Mouse (Mus musculus): ENCODE data around the gene Hoxd12. TPM values are rescaled to one million over a fixed set of nuclear protein-coding genes. Genes with fewer than 3 reads are reported as not detected.

Gene Hoxd12
- polyA plus RNA-seq, 1 experiment: not detected

DNA sequence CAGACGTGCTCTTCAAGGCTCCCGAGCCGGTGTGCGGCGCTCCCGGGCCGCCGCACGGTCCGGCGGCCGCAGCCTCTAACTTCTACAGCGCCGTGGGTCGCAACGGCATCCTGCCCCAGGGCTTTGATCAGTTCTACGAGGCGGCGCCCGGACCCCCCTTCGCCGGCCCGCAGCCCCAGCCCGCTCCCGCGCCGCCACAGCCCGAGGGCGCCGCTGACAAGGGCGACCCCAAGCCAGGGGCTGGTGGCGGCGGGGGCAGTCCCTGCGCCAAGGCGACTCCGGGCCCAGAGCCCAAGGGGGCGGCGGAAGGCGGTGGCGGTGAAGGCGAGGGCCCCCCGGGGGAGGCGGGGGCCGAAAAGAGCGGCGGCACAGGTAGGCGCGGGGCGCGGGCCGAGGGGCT is 8.0 kb downstream of the Hoxd12 start:
- TF ChIP-seq CTCF (conservative IDR thresholded peaks at IDR 0.05; ENCODE audit: insufficient read depth, insufficient read length, low read depth, low read length) (no peak), POLR2A (IDR thresholded peaks at IDR 0.05; ENCODE audit: low read depth, low read length) (no peak)
- Histone ChIP-seq H3K4me3 (ENCODE audit: insufficient read depth, low read depth, low read length) (peak overlapping the region; percentile 31), H3K27me3 (replicated peaks; ENCODE audit: control insufficient read depth, insufficient read depth, low read length) (peaks cover 10% of the 10 kb centered on the region), H3K27ac (ENCODE audit: insufficient read depth, low read depth, low read length) (no peak overlapping the region), H3K4me1 (ENCODE audit: control insufficient read depth, insufficient read depth, low read length) (no peaks in the 10 kb centered on the region), H3K36me3 (ENCODE audit: control insufficient read depth, insufficient read depth, low read length) (no peaks in the 10 kb centered on the region)
- DNase-seq: peak; percentile 12
- 4% methylated on average over 47 of the region's 51 CpGs for WGBS

GRCm38 (mm10) chr2:74683471-74683951 is 8.7 kb downstream of the Hoxd12 start:
- DNase-seq: no peak
- no peak for TF ChIP-seq POLR2A (IDR thresholded peaks at IDR 0.05; ENCODE audit: low read depth, low read length)
- TF ChIP-seq CTCF (conservative IDR thresholded peaks at IDR 0.05; ENCODE audit: insufficient read depth, insufficient read length, low read depth, low read length): no peak
- WGBS: 8% methylated on average over 18 of the region's 18 CpGs
- peak overlapping the region; percentile 46 for H3K4me3 ChIP-seq (ENCODE audit: insufficient read depth, low read depth, low read length)
- H3K4me1 ChIP-seq (ENCODE audit: control insufficient read depth, insufficient read depth, low read length): no peaks in the 10 kb centered on the region
- peaks cover 11% of the 10 kb centered on the region for H3K27me3 ChIP-seq (replicated peaks; ENCODE audit: control insufficient read depth, insufficient read depth, low read length)
- no peaks in the 10 kb centered on the region for H3K36me3 ChIP-seq (ENCODE audit: control insufficient read depth, insufficient read depth, low read length)
- no peak overlapping the region for H3K27ac ChIP-seq (ENCODE audit: insufficient read depth, low read depth, low read length)

DNA sequence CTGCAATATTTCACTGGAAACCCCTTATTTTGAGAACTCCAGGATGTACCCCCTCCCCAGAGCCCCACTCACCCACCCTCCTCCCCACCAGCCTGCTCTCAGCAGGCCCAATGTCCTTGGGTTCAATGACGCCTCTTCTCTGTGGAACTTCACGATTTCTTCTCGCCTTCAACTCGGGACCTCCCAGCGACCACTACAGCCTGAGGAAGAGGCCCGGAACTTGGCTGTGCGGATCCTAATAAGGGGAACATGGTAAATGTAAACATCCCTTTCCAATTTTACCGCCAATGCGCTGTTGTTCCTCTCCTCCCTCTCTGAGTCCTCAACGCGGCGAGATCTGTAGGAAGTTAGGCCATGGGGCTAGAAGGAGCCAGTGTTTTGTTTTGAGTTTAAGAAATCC is 9.3 kb downstream of the Hoxd12 start:
- Histone ChIP-seq H3K4me1 (ENCODE audit: control insufficient read depth, insufficient read depth, low read length) (no peaks in the 10 kb centered on the region), H3K27ac (ENCODE audit: insufficient read depth, low read depth, low read length) (no peak overlapping the region), H3K27me3 (replicated peaks; ENCODE audit: control insufficient read depth, insufficient read depth, low read length) (peaks cover 11% of the 10 kb centered on the region), H3K36me3 (ENCODE audit: control insufficient read depth, insufficient read depth, low read length) (no peaks in the 10 kb centered on the region), H3K4me3 (ENCODE audit: insufficient read depth, low read depth, low read length) (peak overlapping the region; percentile 27)
- WGBS: 52% methylated on average over 12 of the region's 12 CpGs
- DNase-seq: no peak
- TF ChIP-seq POLR2A (IDR thresholded peaks at IDR 0.05; ENCODE audit: low read depth, low read length) (no peak), CTCF (conservative IDR thresholded peaks at IDR 0.05; ENCODE audit: insufficient read depth, insufficient read length, low read depth, low read length) (no peak)

GRCm38 (mm10) chr2:74685059-74685603 is 10.3 kb downstream of the Hoxd12 start:
- TF ChIP-seq CTCF (conservative IDR thresholded peaks at IDR 0.05; ENCODE audit: insufficient read depth, insufficient read length, low read depth, low read length) (no peak), POLR2A (IDR thresholded peaks at IDR 0.05; ENCODE audit: low read depth, low read length) (no peak)
- DNase-seq: no peak
- Histone ChIP-seq H3K27ac (ENCODE audit: insufficient read depth, low read depth, low read length) (no peak overlapping the region), H3K27me3 (replicated peaks; ENCODE audit: control insufficient read depth, insufficient read depth, low read length) (peaks cover 10% of the 10 kb centered on the region), H3K4me3 (ENCODE audit: insufficient read depth, low read depth, low read length) (no peak overlapping the region), H3K36me3 (ENCODE audit: control insufficient read depth, insufficient read depth, low read length) (no peaks in the 10 kb centered on the region), H3K4me1 (ENCODE audit: control insufficient read depth, insufficient read depth, low read length) (no peaks in the 10 kb centered on the region)
- 55% methylated on average over 4 of the region's 4 CpGs for WGBS

GRCm38 (mm10) chr2:74686301-74686987 is 11.6 kb downstream of the Hoxd12 start:
- H3K36me3 ChIP-seq (ENCODE audit: control insufficient read depth, insufficient read depth, low read length): no peaks in the 10 kb centered on the region
- DNase-seq: peak; percentile 91
- peak overlapping the region; percentile 46 for H3K4me3 ChIP-seq (ENCODE audit: insufficient read depth, low read depth, low read length)
- 13% methylated on average over 17 of the region's 17 CpGs for WGBS
- H3K27ac ChIP-seq (ENCODE audit: insufficient read depth, low read depth, low read length): peak overlapping the region; percentile 84
- peaks cover 10% of the 10 kb centered on the region for H3K27me3 ChIP-seq (replicated peaks; ENCODE audit: control insufficient read depth, insufficient read depth, low read length)
- TF ChIP-seq POLR2A (IDR thresholded peaks at IDR 0.05; ENCODE audit: low read depth, low read length) (no peak), CTCF (conservative IDR thresholded peaks at IDR 0.05; ENCODE audit: insufficient read depth, insufficient read length, low read depth, low read length) (peak; percentile 60)
- no peaks in the 10 kb centered on the region for H3K4me1 ChIP-seq (ENCODE audit: control insufficient read depth, insufficient read depth, low read length)

DNA sequence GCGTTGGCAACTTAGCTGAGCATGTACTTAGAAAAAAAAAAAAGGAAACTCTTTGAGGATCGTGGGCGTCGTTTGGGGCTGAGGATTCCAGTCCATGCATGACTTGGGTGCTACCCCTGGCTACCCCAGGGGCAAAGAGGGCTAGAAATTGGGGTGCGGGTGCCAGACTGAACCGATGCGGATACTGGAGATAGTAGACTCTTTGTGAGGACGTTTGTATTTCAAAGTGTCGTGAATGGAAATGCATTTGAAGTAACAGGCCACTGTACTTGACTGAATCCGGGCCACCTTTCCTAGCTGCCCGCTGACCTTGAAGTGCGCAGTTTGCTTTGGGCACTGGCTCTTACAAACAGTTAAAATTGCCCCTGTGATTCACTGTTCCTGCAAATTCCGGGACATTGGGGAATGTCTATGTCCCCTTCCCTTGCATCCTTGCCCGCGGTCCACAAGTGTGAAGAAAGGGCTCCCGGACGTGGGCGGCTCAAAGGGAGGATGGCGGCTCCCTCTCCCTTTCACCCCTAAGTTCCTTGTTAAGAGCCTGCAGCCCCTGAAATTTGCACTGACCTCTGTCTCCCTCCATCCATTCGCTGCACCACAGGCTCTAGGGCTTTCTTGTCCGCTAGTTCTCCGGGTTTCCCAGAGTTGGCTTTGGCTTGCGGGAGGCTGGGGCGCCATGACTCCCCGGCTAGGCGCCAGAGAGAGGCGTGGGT is 12.3 kb downstream of the Hoxd12 start:
- H3K4me3 ChIP-seq (ENCODE audit: insufficient read depth, low read depth, low read length): peak overlapping the region; percentile 46
- H3K36me3 ChIP-seq (ENCODE audit: control insufficient read depth, insufficient read depth, low read length): no peaks in the 10 kb centered on the region
- peaks cover 8% of the 10 kb centered on the region for H3K27me3 ChIP-seq (replicated peaks; ENCODE audit: control insufficient read depth, insufficient read depth, low read length)
- TF ChIP-seq POLR2A (IDR thresholded peaks at IDR 0.05; ENCODE audit: low read depth, low read length) (no peak), CTCF (conservative IDR thresholded peaks at IDR 0.05; ENCODE audit: insufficient read depth, insufficient read length, low read depth, low read length) (no peak)
- H3K4me1 ChIP-seq (ENCODE audit: control insufficient read depth, insufficient read depth, low read length): no peaks in the 10 kb centered on the region
- 6% methylated on average over 27 of the region's 27 CpGs for WGBS
- peak overlapping the region; percentile 84 for H3K27ac ChIP-seq (ENCODE audit: insufficient read depth, low read depth, low read length)
- DNase-seq: no peak
